Mouse (Mus musculus): ENCODE data around the gene Hbb-bt.
"Not testable (repeated sequence)": the region's sequence is repeated elsewhere in the genome, so short reads cannot be mapped to it uniquely, and the experiment has no call there.

The Hbb-bt gene

GRCm38 (mm10) chr7:103808971-103809800 is 4.6 kb downstream of the Hbb-bt start:
- DNase-seq (ENCODE audit: low spot score), result peak; percentile 90

GRCm38 (mm10) chr7:103808120-103808519 is 5.7 kb downstream of the Hbb-bt start:
- DNase-seq (ENCODE audit: low spot score), result not testable (repeated sequence)

GRCm38 (mm10) chr7:103806856-103807255 is 6.9 kb downstream of the Hbb-bt start:
- DNase-seq (ENCODE audit: low spot score), result peak; percentile 83

- peak; percentile 64 for DNase-seq (ENCODE audit: low spot score)
These were observed 21.0 kb downstream of the Hbb-bt start for GRCm38 (mm10) chr7:103792669-103793388.

GRCm38 (mm10) chr7:103791721-103792120 is 22.1 kb downstream of the Hbb-bt start, which contains the start of gene Olfr67:
Olfr67 (minus strand) TSS chr7:103791821.
- no peak for DNase-seq (ENCODE audit: low spot score)

GRCm38 (mm10) chr7:103779598-103779997 is 34.2 kb downstream of the Hbb-bt start, which contains the start of gene Olfr68:
Olfr68 (minus strand) TSS chr7:103779698.
- DNase-seq (ENCODE audit: low spot score), result no peak

- DNase-seq (ENCODE audit: low spot score), result peak; percentile 18
These were observed 36.1 kb downstream of the Hbb-bt start for GRCm38 (mm10) chr7:103777652-103778051.

GRCm38 (mm10) chr7:103771494-103771893 is 42.3 kb downstream of the Hbb-bt start, which contains the start of gene Olfr69:
Olfr69 (minus strand) TSS chr7:103771594.
- DNase-seq (ENCODE audit: low spot score), result no peak

GRCm38 (mm10) chr7:103767687-103768086 is 46.1 kb downstream of the Hbb-bt start:
- not testable (repeated sequence) for DNase-seq (ENCODE audit: low spot score)
